Mouse (Mus musculus) mesoderm, embryonic 11.5 days (tissue): Measurements from ENCODE around the gene Atp5d.

ENCODE experiments used
- DNase-seq: peaks from one replicate; pipeline ENCODE4 v3.0.0-alpha.2; 2012; ENCODE audit warnings: low read depth, low spot score

The Atp5d gene

DNA sequence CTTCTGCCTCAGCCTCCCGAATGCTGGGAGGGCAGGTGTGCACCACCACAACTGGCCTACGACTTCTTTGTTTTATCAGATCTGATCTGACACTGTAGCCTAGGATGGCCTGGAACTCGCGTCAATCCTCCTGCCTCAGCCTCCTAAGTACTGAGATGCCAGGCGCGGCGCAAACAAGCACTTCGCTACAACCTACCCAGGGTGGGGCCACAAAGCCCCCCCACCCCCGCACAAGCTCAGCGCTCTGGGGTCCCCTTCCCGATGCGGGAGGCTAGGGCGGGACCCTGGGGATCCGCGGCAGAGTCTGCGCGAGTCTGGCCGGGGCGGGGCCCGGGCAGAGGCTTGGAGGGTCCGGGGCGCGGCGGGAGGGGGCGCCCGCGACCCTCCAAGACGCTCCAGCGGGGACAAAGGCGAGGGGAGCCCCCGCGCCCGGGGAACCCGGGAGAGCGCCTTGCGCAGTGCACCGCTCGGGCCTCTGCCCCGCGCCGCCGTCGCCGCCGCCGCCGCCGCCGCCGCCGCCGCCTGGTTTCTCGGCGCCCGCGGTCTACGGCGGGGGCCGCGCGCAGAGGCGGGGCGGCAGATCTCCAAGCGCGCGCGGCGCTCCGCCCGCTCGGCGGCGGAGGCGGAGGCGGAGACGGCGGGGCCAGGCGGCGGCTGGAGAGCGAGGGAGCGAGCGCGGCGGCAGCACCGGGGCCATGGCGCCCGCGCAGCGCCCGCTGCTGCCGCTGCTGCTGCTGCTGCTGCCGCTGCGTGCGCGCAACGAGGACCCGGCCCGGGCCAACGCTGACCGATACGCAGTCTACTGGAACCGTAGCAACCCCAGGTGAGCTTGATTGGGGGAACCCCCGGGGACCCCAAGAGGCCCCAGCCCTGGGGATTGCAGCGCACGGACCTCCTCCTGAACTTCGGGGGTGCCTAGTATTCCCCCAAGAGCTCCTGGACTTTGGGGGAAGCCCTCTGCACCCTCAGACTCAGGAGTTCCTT, 40.9 kb downstream of the Atp5d start, which contains the start of gene Efna2:
Gene Efna2, plus strand, starts transcription at position 415 of the 984 bp plus-strand sequence.
- peak; percentile 60 for DNase-seq

DNA sequence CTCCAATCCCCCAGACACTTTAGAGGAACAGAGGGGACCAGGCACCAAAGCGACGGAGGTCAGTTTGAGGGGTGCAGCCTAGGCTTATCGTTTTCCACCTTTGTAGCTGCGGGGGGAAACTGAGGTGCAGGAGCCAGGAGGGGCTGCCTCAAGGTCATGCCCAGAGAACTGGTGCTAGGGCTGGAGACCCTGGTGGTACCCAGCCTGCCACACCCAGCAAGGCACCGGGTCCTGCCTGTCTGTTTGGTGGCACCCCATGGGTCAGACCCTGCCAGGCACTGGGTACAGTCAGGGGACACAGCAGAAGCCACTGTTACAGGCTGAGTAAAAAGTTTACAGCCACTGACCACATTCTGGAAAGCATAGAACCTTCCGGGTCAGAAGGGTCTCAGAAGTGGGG, 41.9 kb downstream of the Atp5d start:
- DNase-seq, result no peak

DNA sequence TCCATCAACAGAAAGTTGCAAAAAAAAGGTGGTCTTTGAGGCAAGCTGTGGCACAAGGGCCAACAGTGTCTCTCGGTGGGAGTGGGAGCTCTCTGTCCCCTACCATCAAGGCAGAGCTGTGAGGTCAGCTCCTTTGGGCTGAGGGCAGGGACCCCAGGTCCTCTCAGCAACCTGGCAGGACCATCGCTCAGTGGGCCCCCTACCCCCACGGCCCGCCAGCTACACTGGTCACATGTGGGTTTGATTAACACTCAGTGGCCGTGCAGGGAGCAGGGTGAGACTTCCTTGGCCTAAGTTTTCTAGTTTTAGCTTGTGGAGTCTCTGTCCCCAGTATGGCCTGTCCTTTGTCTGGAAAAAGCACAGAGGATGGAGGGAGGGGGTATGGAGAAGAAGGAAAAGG, 42.4 kb downstream of the Atp5d start:
- DNase-seq, result no peak

DNA sequence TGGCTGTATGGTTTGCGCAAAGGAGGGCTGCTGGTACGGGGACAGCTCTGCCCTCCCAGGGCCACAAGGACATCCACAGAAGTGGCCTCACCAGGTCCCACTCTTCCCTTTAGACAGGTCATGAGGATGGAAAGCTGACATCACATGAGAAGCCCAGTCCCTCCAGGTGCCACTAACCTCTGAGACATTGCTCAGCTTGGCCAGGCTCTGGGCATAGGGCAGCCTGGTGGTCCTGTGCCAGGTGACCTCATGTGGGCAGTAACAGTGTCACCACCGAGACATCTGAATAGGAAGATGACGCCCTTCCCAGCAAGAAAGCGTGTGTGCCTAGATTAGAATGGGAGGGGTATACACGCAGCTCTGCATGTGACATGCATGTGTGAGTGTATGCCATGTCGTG, 44.1 kb downstream of the Atp5d start:
- DNase-seq, result no peak

DNA sequence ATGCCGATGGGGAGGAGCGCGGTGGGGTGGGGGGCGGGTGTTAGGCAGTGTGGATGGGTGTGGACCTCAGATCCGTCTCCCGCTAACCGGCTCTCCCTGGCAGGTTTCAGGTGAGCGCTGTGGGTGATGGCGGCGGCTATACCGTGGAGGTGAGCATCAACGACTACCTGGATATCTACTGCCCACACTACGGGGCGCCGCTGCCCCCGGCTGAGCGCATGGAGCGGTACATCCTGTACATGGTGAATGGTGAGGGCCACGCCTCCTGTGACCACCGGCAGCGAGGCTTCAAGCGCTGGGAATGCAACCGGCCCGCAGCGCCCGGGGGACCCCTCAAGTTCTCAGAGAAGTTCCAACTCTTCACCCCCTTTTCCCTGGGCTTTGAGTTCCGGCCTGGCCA, 48.2 kb downstream of the Atp5d start:
- no peak for DNase-seq

DNA sequence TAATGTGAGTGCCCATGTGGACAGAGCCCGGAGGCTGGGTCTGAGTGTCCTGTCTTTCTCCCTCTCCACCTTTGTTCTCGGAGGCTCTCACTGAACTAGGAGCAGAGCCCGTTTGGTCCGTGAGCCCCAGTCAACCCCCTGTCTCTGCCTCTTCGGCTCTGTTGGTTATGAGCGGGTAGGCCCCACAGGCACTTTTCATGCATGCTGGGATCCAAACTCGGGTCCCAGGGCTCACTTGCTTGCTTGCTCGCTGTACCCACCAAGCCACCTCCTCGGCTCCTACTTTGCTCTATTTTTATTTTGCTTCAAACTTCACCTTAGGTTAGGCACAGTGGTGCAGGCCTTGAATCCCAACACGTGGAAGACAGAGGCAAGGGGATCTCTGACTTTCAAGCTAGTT, 49.3 kb downstream of the Atp5d start:
- DNase-seq, result no peak

DNA sequence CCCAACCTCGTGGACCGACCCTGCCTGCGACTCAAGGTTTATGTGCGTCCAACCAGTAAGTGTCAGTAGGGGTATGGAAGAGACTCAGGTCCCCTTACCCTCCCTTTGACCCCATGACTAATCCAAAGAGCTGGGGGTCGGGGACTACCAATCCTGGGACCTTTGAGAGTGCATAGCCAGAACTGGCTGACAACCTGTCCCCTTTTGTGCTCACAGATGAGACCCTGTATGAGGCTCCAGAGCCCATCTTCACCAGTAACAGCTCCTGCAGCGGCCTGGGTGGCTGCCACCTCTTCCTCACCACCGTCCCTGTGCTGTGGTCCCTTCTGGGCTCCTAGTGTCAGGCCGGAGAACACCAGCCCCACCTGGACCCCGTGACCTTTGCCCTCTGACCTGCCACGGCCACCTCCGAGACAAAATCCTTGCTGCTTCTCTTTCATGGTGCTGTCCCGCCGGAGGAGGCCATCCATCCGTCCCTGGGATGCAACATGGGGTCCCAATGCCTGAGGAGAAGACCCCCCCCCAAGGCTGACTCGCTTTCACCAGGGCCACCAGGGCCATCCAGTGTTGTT, 50.1 kb downstream of the Atp5d start:
- no peak for DNase-seq

DNA sequence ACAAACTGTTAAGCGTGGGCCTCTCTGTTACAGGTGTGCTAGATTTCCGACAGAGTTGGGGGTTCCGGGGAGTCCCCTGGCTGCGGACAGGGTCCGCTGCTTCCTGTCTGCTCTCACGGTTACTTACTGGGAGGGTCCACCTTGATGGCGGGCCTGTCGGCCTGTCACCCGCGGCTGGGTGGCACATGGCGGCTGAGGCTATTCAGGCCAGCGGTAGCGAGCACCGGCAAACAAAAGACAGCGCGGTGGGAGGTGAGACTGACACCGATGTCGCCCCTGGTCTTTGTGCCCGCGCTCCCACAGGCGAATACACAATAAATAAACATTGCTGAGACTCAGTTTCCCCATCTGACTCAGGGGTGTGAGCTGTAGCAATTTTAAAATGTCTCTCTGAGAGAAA, 51.6 kb downstream of the Atp5d start:
- DNase-seq, result no peak

DNA sequence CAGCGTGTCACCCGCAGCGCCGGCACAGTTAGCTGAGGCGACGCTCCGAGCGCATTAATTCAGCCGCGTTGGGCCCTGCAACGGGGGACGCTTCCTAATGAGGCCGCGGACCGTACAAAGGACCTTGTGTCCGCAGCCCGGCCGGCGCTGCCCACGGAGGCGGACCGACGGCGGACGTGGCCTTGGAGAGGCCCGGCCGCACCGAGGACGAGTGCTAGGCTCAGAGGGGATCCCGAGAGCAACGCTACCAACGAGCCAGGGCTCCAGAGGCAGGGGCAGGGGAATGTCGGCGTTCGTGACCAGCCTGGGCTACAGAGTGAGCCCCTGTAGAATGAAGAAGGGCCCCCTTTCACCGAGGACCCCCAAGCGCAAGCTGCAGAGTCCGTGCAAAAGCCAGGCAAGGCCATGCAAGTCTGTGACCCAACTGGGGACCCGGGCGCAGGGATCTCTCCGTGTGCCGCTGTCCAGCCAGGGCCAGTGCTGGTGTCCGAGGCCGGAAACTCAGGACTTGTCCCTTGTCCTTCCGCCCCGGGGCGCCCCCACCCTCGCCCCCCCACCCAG, 52.1 kb downstream of the Atp5d start:
- DNase-seq, result peak; percentile 61

DNA sequence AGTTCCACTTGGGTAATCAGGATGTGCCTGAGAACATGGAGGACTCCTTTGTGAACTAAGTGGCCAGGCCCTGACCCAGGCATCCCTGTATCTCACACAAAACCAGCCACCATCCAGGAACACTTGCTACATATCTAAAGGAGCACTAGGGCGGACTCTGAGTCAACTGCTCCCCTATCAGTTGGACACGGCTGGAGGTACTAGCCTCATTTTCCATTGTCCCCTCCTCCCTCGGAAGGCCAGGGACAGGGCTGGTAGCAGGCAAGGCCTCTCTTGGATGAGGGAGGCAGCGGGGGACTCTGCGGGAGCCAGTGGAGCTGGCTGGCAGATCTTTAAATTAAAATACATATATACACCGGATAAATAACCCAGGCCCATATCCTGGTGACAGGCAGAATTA, 55.5 kb downstream of the Atp5d start:
- no peak for DNase-seq

DNA sequence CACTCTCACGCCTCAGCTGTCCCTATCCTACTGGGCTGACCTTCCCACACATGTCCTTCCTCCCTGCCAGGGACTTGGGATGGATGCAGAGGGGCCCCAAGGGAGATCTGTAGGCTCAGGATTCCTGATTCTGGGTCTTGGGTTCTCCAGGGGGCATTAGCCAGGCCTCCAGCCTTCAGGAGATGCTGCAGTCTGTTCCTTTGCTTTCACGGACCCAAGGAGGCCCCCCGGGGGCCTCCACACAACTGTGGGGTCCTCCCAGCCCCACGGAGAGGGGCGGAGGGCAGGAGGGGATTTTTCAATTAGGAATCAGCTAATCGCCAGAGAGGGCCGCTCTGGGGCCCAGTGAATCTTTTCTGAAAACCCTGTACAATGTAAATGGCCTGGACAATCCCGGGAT, 56.0 kb downstream of the Atp5d start:
- no peak for DNase-seq
